Mouse (Mus musculus): ENCODE measurements at regions not wholly inside any gene's neighbourhood (a gene's known extent, or its start where the extent isn't known, plus 50 kb on each side); places are given as distances from the start of the nearest gene placed in this dataset.

DNA sequence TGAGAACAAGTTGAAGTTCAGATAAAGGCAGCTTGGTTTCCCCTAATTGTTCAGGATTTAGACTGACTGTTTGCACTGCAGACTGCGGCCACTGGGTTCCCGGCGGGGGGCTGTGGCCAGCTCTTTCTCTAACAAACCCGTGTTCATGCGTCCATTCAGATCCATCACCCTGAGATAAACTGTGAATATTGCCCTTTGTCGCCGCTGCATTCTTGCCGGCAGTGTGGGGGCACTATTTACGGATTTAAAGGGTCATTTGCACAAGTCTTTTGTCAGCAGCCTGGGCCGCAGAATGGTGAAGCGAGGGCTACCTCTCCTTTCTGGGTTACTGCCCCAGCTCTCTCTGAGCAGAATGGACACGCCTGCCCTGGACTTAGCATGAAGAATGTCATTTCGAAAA lies 216.6 kb downstream of the Mycn start:
- in situ Hi-C loops (cut with MboI; ENCODE audit: low pct_unique_long_range_greater_than_20kb in 1 of 2, low sequenced_read_pairs in 2 of 2, unreplicated experiment in 1 of 2), result no loop called here

- in situ Hi-C loops (cut with MboI; ENCODE audit: low pct_unique_long_range_greater_than_20kb in 1 of 2, low sequenced_read_pairs in 2 of 2, unreplicated experiment in 1 of 2), result no loop called here
Observed at GRCm38 (mm10) chr12:12723724-12724487, 217.8 kb downstream of the Mycn start.

- in situ Hi-C loops (cut with MboI; ENCODE audit: low pct_unique_long_range_greater_than_20kb in 1 of 2, low sequenced_read_pairs in 2 of 2, unreplicated experiment in 1 of 2), result no loop called here
Observed at GRCm38 (mm10) chr12:12722982-12723661, 218.6 kb downstream of the Mycn start.

DNA sequence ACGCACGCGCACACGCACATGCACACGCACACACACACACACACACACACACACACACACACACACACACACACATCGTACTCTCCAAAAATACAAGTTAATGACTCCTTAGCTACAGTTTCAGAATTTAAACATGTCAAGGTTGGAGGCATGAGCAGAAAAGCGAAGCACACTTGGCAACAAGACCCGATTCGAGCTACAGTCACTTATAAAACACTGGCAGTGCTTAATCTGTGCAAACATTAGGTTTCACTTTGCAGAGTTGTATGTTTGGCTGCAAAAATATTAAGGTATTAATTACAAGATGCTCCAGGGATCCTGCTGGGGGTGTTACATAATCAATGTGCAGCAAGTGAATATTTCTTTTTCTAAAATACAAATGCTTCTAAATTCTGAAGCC lies 225.0 kb downstream of the Mycn start:
- in situ Hi-C loops (cut with MboI; ENCODE audit: low pct_unique_long_range_greater_than_20kb in 1 of 2, low sequenced_read_pairs in 2 of 2, unreplicated experiment in 1 of 2), result no loop called here

DNA sequence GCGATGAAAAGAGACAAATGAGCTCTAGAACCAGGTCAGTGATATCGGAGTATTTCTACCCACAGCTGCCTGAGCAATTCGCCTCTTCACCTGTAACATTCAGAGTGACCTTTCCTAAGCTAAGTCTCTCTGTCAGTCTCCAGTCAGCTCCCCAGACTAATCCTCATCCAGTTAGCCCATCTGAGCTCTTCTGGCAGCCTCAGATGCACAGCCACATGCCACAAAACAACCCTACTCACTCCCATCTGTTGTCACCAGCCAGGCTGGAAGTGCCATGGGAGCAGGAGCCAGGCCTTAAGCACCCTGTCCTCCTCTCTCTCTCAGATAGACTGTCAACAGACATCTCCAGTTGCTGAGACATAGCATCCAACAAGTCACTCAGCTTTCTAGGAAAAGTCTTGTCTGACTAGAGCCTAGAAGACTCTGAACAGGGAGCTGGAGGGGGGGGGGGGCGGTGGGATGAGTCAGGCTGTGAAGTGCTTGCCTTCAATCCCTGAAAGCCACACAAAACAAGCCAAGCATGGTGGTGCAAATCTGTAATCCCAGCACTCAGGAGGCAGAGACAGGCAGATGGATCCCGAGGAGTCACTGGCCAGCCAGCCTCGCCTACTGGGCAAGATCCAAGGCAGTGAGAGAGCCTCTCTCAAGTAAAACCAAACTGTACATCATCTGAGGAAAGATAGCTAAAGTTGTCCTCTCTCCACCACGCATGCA lies 225.6 kb downstream of the Mycn start:
- in situ Hi-C loops (cut with MboI; ENCODE audit: low pct_unique_long_range_greater_than_20kb in 1 of 2, low sequenced_read_pairs in 2 of 2, unreplicated experiment in 1 of 2), result no loop called here

GRCm38 (mm10) chr12:12715528-12715927 lies 226.2 kb downstream of the Mycn start:
- in situ Hi-C loops (cut with MboI; ENCODE audit: low pct_unique_long_range_greater_than_20kb in 1 of 2, low sequenced_read_pairs in 2 of 2, unreplicated experiment in 1 of 2), result no loop called here

DNA sequence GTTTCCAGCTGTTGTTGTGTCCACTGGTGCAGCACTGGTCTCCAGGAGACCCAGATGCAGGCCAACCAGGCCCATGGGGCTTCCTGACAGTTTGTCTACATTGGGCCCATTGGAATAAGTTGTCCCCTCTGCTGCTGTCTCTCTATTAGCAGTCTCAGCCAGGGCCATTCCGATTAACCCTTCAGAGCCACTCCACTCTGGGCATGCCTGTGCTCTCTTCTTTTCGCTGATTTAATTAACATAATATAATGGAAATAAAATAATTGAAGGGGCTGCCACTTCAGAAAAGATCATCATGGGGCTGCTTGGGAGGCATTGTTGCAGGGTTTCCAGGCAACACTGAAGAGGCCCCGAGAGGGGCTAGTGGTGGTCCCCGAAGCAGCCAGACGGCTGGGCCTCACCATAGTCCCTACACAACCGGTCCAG lies 231.5 kb downstream of the Mycn start:
- in situ Hi-C loops (cut with MboI; ENCODE audit: low pct_unique_long_range_greater_than_20kb in 1 of 2, low sequenced_read_pairs in 2 of 2, unreplicated experiment in 1 of 2), result no loop called here

GRCm38 (mm10) chr12:12708954-12709523 lies 232.7 kb downstream of the Mycn start:
- in situ Hi-C loops (cut with MboI; ENCODE audit: low pct_unique_long_range_greater_than_20kb in 1 of 2, low sequenced_read_pairs in 2 of 2, unreplicated experiment in 1 of 2), result no loop called here

GRCm38 (mm10) chr12:12706326-12706920 lies 235.3 kb downstream of the Mycn start:
- in situ Hi-C loops (cut with MboI; ENCODE audit: low pct_unique_long_range_greater_than_20kb in 1 of 2, low sequenced_read_pairs in 2 of 2, unreplicated experiment in 1 of 2), result no loop called here

DNA sequence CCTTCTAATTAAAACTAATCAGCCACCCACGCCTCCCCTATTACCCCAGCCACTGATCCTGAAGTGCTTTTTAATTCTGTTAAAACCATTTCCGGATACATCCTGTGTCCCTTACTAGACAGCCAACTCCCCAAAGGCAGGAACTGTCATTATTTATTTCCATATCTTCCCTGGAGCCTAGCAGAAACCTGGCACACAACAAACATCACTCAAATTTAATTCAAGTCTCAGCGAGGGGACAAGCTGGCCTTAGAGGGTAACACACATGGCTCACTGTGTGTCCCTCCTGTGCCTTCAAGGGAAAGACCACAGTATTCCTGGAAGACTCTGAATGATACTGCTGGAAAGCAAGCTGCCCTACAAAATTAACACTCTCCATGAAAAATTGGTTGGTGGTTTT lies 240.0 kb downstream of the Mycn start:
- in situ Hi-C loops (cut with MboI; ENCODE audit: low pct_unique_long_range_greater_than_20kb in 1 of 2, low sequenced_read_pairs in 2 of 2, unreplicated experiment in 1 of 2), result no loop called here

DNA sequence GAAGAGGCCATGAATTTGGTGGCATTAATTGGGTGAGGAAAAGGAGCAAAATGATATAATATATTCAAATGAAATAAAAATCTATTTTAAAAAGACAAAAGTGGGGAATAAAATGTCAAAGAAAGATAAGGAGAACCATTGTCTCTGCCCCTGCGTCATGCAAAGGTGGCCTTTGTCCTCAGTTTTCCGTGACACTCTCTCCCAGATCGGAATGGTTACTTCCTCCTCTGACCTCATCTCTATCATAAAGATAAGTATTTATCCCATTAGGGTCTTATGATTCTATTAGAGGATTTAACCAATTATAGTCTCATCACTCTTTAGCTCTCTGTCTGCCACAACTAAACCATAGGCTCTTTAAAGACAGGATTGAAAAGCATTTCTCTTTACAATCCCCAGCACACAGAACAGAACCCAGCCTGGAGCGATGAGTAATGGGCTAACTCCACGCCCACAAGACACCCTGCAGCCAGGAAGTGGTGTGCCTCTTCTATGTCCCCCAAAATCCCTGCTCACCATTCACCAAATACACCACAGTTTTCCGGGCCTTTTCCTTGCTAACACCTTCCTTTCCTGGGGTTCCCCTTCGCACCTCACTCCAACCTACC lies 240.6 kb downstream of the Mycn start:
- in situ Hi-C loops (cut with MboI; ENCODE audit: low pct_unique_long_range_greater_than_20kb in 1 of 2, low sequenced_read_pairs in 2 of 2, unreplicated experiment in 1 of 2), result no loop called here

DNA sequence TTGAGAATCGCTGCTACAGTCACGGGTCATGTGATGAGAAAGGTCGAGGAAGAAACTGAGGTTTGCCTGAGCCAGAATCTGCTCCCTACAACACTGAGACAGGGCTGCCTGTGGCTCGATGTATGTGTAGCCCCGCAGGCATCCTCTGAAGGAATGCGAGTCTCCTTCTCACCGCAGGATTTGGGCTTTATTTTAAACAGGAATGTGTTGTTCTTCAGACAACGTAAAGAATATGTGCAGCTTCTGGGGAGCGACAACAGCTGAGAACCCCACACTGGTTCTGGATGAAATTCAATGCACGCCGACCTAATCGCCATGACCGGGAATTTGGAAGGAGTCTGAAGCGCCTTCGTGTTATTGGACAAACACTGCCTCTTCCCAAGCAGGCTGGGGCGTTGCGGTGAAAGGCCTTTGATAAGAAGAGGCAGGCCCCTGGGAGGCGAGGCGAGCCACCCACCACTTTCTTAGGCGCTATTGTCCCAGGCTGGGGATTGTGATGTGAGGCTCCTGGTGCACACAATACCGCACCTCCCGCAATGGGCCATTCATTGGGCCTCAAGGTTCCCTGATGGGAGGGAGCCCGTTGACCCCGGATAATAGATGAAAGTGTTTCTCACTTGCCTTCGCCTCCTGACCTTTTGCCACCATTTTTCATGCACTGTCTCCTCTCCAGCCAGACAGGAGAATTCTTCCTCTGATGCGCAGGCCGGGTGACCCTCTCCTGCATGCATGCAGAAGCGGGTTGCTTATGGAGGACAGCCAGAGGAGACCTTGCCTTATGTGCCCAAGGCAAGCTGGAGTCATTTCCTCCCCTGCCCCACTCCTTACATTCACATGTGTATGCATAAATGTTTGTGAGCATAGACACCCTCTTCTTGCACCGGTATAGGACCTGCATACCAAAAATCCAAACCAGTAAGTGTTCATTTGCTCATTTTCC lies 247.6 kb downstream of the Mycn start:
- in situ Hi-C loops (cut with MboI; ENCODE audit: low pct_unique_long_range_greater_than_20kb in 1 of 2, low sequenced_read_pairs in 2 of 2, unreplicated experiment in 1 of 2), result no loop called here

- in situ Hi-C loops (cut with MboI; ENCODE audit: low pct_unique_long_range_greater_than_20kb in 1 of 2, low sequenced_read_pairs in 2 of 2, unreplicated experiment in 1 of 2), result no loop called here
Observed at GRCm38 (mm10) chr12:12687376-12687775, 254.3 kb downstream of the Mycn start.

DNA sequence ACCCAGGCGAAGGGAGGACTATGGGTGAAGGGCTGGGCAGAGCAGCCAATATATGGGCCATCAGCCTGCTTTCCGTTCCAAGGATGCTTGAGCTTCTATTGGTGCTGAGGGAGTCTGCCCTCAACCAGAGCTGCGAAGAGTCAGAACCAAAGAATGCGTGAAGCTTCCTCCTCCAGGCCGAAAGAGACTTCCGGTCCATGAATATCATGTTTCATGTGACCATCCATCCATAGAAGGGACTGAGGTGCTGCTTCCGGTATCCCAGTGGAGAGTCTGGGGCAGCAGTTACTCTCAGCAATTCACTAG lies 256.5 kb downstream of the Mycn start:
- in situ Hi-C loops (cut with MboI; ENCODE audit: low pct_unique_long_range_greater_than_20kb in 1 of 2, low sequenced_read_pairs in 2 of 2, unreplicated experiment in 1 of 2), result no loop called here

DNA sequence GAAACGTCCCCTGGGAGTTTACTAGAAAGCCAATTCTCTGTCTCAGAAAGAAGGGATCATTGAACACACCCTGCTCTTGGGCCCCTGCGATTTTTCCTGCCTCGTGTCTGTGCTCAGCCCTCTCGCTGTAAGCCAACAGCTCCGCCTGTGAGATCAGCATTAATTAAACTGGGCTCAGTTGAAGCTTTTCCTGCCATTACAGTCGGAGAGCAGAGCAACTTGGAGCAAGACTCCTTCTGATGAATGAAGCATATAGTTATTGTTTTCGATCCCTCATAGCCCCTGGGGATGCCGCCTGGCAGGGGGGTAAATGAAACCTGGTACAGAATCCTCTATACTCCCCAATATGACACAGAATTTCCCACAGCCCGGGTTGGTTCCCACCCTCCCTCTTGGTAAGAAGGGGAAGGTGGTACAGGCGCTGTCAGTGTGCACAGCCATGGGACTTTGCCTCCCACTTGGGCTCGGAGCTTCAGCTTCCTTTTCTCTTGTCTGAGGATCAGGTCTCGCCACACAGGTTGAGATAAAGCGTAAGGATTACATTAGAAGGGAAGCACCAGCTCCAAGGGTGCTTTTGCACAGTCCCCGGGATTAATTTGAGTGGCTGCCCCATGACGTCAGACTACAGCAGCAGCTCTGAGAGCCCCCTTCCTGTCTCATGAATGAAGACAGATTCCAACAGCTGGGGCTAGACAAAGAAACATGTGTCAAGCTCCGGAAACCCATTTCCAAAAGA lies 257.1 kb downstream of the Mycn start:
- in situ Hi-C loops (cut with MboI; ENCODE audit: low pct_unique_long_range_greater_than_20kb in 1 of 2, low sequenced_read_pairs in 2 of 2, unreplicated experiment in 1 of 2), result no loop called here

DNA sequence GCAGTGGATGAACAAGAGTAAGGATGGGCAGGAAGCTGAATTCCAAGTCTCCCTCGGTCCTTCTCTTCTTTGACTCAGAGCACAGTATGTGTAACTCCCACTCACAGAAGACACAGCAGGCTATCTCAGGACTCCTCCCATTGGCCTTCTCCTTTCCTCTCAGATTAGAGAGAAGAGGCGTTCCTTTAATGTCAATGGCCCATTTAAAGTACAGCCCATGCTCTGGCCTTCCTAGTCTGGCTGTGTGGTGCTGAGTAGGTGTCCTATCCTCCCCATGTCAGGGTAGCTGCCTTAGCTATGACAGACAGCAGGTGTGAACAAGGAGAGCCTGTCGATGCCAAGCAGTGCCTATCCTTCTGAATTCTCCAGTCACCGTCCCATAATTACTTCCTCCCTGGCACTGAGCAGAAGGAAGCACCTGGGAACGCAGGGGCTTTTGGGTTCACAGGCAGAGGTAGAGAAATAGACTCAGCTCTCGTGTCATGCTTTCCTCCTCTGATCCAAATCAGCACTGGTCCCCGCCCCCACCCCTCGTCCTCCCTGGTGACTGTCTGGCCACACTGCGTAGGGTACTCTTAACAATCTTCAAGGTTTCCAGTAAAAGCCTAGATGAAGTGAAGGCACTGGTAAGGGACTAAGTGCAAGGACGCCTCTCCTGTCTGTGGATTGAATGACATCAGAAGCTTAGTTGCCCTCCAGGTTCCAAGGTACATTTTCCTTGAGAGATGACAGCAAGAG lies 257.8 kb downstream of the Mycn start:
- in situ Hi-C loops (cut with MboI; ENCODE audit: low pct_unique_long_range_greater_than_20kb in 1 of 2, low sequenced_read_pairs in 2 of 2, unreplicated experiment in 1 of 2), result no loop called here
